Mouse (Mus musculus) embryonic stem cell, embryonic (primary cell): ENCODE measurements around the gene Atp6v1g3.

Source experiments
- CTCF ChIA-PET, 4 experiments: fragments of 300-600 bp in 2 of 4; fragments of 350-600 bp in 2 of 4; sonication (Branson Sonifier 250); formaldehyde crosslinking; loops; one replicate each; lab custom pipeline; 2022; ENCODE audit warnings: inconsistent platforms in 2 of 4; lab: Charles Lee
- POLR2A ChIA-PET, 4 experiments: fragments of 300-600 bp in 2 of 4; fragments of 350-600 bp in 2 of 4; sonication (Branson Sonifier 250); formaldehyde crosslinking; loops; one replicate each; lab custom pipeline; 2022; ENCODE audit warnings: antibody characterized with exemption in 4 of 4, inconsistent platforms in 1 of 4; lab: Charles Lee

Atp6v1g3 gene

GRCm38 (mm10) chr1:138282413-138283141 is 9.0 kb downstream of the Atp6v1g3 start:
- ChIA-PET CTCF (no interaction called here), POLR2A (interaction anchor here in 2 of 4 experiments (0.6 to 1.4 kb wide), 2 partner anchors 20 to 52 kb away, joined by 3 to 11 read pairs; no protein-coding TSS in a partner anchor)

GRCm38 (mm10) chr1:138287665-138288064 is 14.1 kb downstream of the Atp6v1g3 start:
- ChIA-PET POLR2A (no interaction called here), CTCF (no interaction called here)

- POLR2A ChIA-PET = interaction anchor here in 1 of 4 experiments (1.4 kb wide), 1 partner anchor 9 kb away, joined by 4 read pairs; no protein-coding TSS in a partner anchor
- CTCF ChIA-PET = no interaction called here
These were observed 15.2 kb downstream of the Atp6v1g3 start for GRCm38 (mm10) chr1:138288721-138289120.

GRCm38 (mm10) chr1:138289455-138290425 is 16.2 kb downstream of the Atp6v1g3 start:
- ChIA-PET POLR2A (interaction anchor here in 1 of 4 experiments (1.4 kb wide), 1 partner anchor 10 kb away, joined by 4 read pairs; no protein-coding TSS in a partner anchor), CTCF (no interaction called here)

- ChIA-PET CTCF (no interaction called here), POLR2A (no interaction called here)
These were observed 17.9 kb downstream of the Atp6v1g3 start for GRCm38 (mm10) chr1:138291463-138291862.

GRCm38 (mm10) chr1:138294487-138294886 is 20.9 kb downstream of the Atp6v1g3 start:
- ChIA-PET CTCF (no interaction called here), POLR2A (interaction anchor here in 1 of 4 experiments (1.3 kb wide), 1 partner anchor 325 kb away, joined by 3 read pairs; no protein-coding TSS in a partner anchor)

GRCm38 (mm10) chr1:138298156-138298555 is 24.6 kb downstream of the Atp6v1g3 start:
- CTCF ChIA-PET = no interaction called here
- POLR2A ChIA-PET = no interaction called here

GRCm38 (mm10) chr1:138299576-138299975 is 26.0 kb downstream of the Atp6v1g3 start:
- CTCF ChIA-PET = no interaction called here
- POLR2A ChIA-PET = interaction anchor here in 1 of 4 experiments (0.6 kb wide), 1 partner anchor 404 kb away, joined by 3 read pairs; no protein-coding TSS in a partner anchor

- ChIA-PET CTCF (no interaction called here), POLR2A (interaction anchor here in 1 of 4 experiments (1.1 kb wide), 1 partner anchor 19 kb away, joined by 3 read pairs; no protein-coding TSS in a partner anchor)
These were observed 28.4 kb downstream of the Atp6v1g3 start for GRCm38 (mm10) chr1:138301920-138302319.

GRCm38 (mm10) chr1:138302756-138303155 is 29.2 kb downstream of the Atp6v1g3 start:
- ChIA-PET CTCF (no interaction called here), POLR2A (interaction anchor here in 1 of 4 experiments (1.1 kb wide), 1 partner anchor 20 kb away, joined by 3 read pairs; no protein-coding TSS in a partner anchor)

- CTCF ChIA-PET = no interaction called here
- POLR2A ChIA-PET = no interaction called here
These were observed 29.8 kb downstream of the Atp6v1g3 start for GRCm38 (mm10) chr1:138303296-138303695.

- CTCF ChIA-PET = no interaction called here
These were observed 30.8 kb downstream of the Atp6v1g3 start for GRCm38 (mm10) chr1:138304141-138304915.

GRCm38 (mm10) chr1:138322657-138323056 is 49.1 kb downstream of the Atp6v1g3 start:
- ChIA-PET CTCF (no interaction called here), POLR2A (no interaction called here)

More at GRCm38 (mm10) chr1:138304141-138304915, 30.8 kb downstream of the Atp6v1g3 start:
- POLR2A ChIA-PET = no interaction called here

- POLR2A ChIA-PET = no interaction called here
- CTCF ChIA-PET = no interaction called here
These were observed 49.6 kb downstream of the Atp6v1g3 start for GRCm38 (mm10) chr1:138323076-138323630.

- POLR2A ChIA-PET = interaction anchor here in 1 of 4 experiments (0.6 kb wide), 1 partner anchor 123 kb away, joined by 3 read pairs; no protein-coding TSS in a partner anchor
- CTCF ChIA-PET = interaction anchor here in 1 of 4 experiments (1.1 kb wide), 1 partner anchor 426 kb away, joined by 3 read pairs; no protein-coding TSS in a partner anchor
These were observed 52.6 kb downstream of the Atp6v1g3 start for GRCm38 (mm10) chr1:138326091-138326490.

- POLR2A ChIA-PET = interaction anchor here in 1 of 4 experiments (0.6 kb wide), 1 partner anchor 122 kb away, joined by 3 read pairs; no protein-coding TSS in a partner anchor
These were observed 53.0 kb downstream of the Atp6v1g3 start for GRCm38 (mm10) chr1:138326566-138326965.

GRCm38 (mm10) chr1:138327466-138328245 is 54.1 kb downstream of the Atp6v1g3 start:
- CTCF ChIA-PET = interaction anchor here in 1 of 4 experiments (0.6 kb wide), 1 partner anchor 287 kb away, joined by 8 read pairs; no protein-coding TSS in a partner anchor
- POLR2A ChIA-PET = no interaction called here

More at GRCm38 (mm10) chr1:138326566-138326965, 53.0 kb downstream of the Atp6v1g3 start:
- CTCF ChIA-PET = interaction anchor here in 1 of 4 experiments (1.1 kb wide), 1 partner anchor 426 kb away, joined by 3 read pairs; no protein-coding TSS in a partner anchor
